Mouse (Mus musculus): ENCODE data around the gene 0610012G03Rik. TPM values are rescaled to one million over a fixed set of nuclear protein-coding genes. Genes with fewer than 3 reads are reported as not detected.
A peak's percentile ranks its signal among the peaks of the same experiment; 100 is the strongest.

0610012G03Rik gene
- total RNA-seq (2014; fragmentation: Nextera tagmentation): 11.7 and 16.6 TPM in 2 replicates
- total RNA-seq (2017): 25.2 and 44.0 TPM in 2 replicates
- polyA plus RNA-seq (2012): 69.4 and 101 TPM in 2 replicates

DNA sequence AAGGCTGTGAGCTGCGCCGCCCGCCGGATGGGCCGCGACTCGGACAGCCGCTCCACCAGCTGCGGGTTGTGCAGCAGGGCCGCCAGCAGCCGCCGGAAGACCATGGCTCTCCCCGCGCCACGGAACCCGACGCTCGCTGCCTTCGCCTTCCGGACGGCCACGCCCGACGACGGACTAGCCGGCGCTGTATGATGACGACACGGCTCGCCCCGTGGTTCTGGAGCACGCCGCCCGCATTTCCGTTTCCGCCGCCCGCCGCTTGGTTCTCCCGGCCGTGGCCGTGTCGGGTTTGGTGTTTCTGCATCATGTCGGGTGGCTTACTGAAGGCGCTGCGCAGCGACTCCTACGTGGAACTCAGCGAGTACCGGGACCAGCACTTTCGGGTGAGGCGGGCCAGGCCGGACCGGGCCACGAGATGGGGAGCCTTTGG, at the start of gene 0610012G03Rik, which contains the start of gene Ncbp2:
Gene 0610012G03Rik (minus strand): TSS at position 150 of the 430 bp plus-strand sequence.
Gene Ncbp2 (plus strand): TSS at position 169 of the 430 bp plus-strand sequence.
- H3K4me3 ChIP-seq (ENCODE audit: low read depth, low read length): peak within 1 kb of the TSS; percentile 98
- H3K9me3 ChIP-seq (replicated peaks): no peaks in the 10 kb centered on the region
- TF ChIP-seq GATA2 (IDR thresholded peaks at IDR 0.05; ENCODE audit: borderline replicate concordance, low read depth, low read length) (no peak), TAL1 (conservative IDR thresholded peaks at IDR 0.05; ENCODE audit: low read depth, low read length) (no peak), GATA1 (IDR thresholded peaks at IDR 0.05; ENCODE audit: borderline replicate concordance, low read length) (no peak), POLR2AphosphoS5 (IDR thresholded peaks at IDR 0.05; ENCODE audit: insufficient replicate concordance, low read depth, low read length) (no peak), CTCF (IDR thresholded peaks at IDR 0.05; ENCODE audit: low read depth, low read length) (no peak)
- ATAC-seq (ENCODE audit: extremely low read depth, insufficient number of reproducible peaks, low FRiP score, poor library complexity, severe bottlenecking) (peak; percentile 47), DNase-seq (ENCODE audit: low spot score) (peak; percentile 84)
- peaks cover 52% of the 10 kb centered on the region for H3K4me1 ChIP-seq (ENCODE audit: insufficient read depth, low read depth, low read length)
- H3K36me3 ChIP-seq (replicated peaks): peaks cover 67% of the 10 kb centered on the region
- H3K27me3 ChIP-seq (ENCODE audit: insufficient read depth, low read length): no peaks in the 10 kb centered on the region

DNA sequence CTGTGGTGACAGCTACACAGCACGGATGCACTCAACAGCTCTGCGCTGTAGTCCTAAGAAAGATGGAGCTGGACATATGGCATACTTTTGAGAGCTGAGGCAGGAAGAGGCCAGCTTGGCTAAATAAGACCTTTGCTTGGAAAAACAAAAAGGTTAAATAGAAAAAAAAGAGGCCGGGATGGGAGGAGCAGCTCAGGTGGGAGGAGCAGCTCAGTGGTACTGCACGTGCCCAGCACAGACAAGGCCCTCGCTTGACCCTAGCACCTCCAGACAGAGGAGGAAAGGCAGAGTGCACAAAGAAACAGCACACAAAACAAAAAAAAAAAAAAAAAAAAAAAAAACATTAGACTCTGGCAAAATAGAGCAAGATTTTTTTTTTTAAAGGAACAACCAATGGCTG, 48.1 kb upstream of the 0610012G03Rik start:
- ATAC-seq (ENCODE audit: extremely low read depth, insufficient number of reproducible peaks, low FRiP score, poor library complexity, severe bottlenecking) (no peak), DNase-seq (ENCODE audit: low spot score) (no peak)
- H3K4me1 ChIP-seq (ENCODE audit: insufficient read depth, low read depth, low read length): peaks cover 11% of the 10 kb centered on the region
- H3K27me3 ChIP-seq (ENCODE audit: insufficient read depth, low read length): no peaks in the 10 kb centered on the region
- H3K9me3 ChIP-seq (replicated peaks): no peaks in the 10 kb centered on the region
- H3K36me3 ChIP-seq (replicated peaks): peaks cover 75% of the 10 kb centered on the region
- H3K4me3 ChIP-seq (ENCODE audit: low read depth, low read length): no peak overlapping the region
- TF ChIP-seq GATA1 (IDR thresholded peaks at IDR 0.05; ENCODE audit: borderline replicate concordance, low read length) (no peak), CTCF (IDR thresholded peaks at IDR 0.05; ENCODE audit: low read depth, low read length) (no peak), TAL1 (conservative IDR thresholded peaks at IDR 0.05; ENCODE audit: low read depth, low read length) (no peak), GATA2 (IDR thresholded peaks at IDR 0.05; ENCODE audit: borderline replicate concordance, low read depth, low read length) (no peak), POLR2AphosphoS5 (IDR thresholded peaks at IDR 0.05; ENCODE audit: insufficient replicate concordance, low read depth, low read length) (no peak)

DNA sequence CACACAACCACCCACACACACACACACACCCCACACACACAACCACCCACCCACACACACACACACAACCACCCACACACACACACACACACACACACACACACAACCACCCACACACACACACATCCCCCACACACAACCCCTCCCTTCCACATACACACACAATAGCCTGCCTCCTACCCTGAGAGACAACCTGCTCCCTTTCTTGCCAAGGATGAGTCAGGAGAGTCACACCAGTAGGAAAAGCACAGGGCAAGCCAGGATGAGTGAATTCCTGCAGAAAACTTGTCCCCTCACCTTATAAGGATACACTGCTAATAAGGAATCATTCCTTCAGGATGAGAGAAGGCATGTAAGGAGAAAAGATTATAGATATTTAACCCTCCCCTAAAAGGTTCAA, 45.7 kb upstream of the 0610012G03Rik start:
- ATAC-seq (ENCODE audit: extremely low read depth, insufficient number of reproducible peaks, low FRiP score, poor library complexity, severe bottlenecking): no peak
- H3K4me1 ChIP-seq (ENCODE audit: insufficient read depth, low read depth, low read length): peaks cover 3% of the 10 kb centered on the region; the same call in 1 of the 2 replicates
- H3K4me3 ChIP-seq (ENCODE audit: low read depth, low read length): no peak overlapping the region
- TF ChIP-seq CTCF (IDR thresholded peaks at IDR 0.05; ENCODE audit: low read depth, low read length) (no peak), TAL1 (conservative IDR thresholded peaks at IDR 0.05; ENCODE audit: low read depth, low read length) (no peak), POLR2AphosphoS5 (IDR thresholded peaks at IDR 0.05; ENCODE audit: insufficient replicate concordance, low read depth, low read length) (no peak), GATA2 (IDR thresholded peaks at IDR 0.05; ENCODE audit: borderline replicate concordance, low read depth, low read length) (no peak), GATA1 (IDR thresholded peaks at IDR 0.05; ENCODE audit: borderline replicate concordance, low read length) (no peak)
- no peak for DNase-seq (ENCODE audit: low spot score)
- H3K36me3 ChIP-seq (replicated peaks): peaks cover 72% of the 10 kb centered on the region
- H3K27me3 ChIP-seq (ENCODE audit: insufficient read depth, low read length): no peaks in the 10 kb centered on the region
- no peaks in the 10 kb centered on the region for H3K9me3 ChIP-seq (replicated peaks)

DNA sequence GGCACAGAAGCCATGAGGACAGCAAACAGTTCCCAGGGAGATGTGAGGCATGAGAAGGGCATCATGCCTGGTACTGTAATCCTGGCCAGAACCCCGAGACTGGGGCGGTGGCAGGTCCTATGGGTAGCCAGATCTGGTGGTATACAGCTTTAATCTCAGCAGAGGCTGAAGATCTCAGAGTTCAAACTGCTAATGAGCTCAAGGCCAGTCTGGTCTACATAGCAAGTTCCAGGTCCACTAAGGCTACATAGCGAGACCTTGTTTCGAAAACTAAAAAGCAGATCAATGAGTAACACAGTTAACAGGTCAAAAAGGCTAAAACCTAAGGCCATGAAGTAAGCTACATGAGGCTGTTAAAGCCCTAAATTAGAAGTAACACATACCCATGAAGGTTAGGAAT, 44.9 kb upstream of the 0610012G03Rik start:
- peaks cover 3% of the 10 kb centered on the region; the same call in 1 of the 2 replicates for H3K4me1 ChIP-seq (ENCODE audit: insufficient read depth, low read depth, low read length)
- TF ChIP-seq POLR2AphosphoS5 (IDR thresholded peaks at IDR 0.05; ENCODE audit: insufficient replicate concordance, low read depth, low read length) (no peak), TAL1 (conservative IDR thresholded peaks at IDR 0.05; ENCODE audit: low read depth, low read length) (no peak), GATA2 (IDR thresholded peaks at IDR 0.05; ENCODE audit: borderline replicate concordance, low read depth, low read length) (no peak), GATA1 (IDR thresholded peaks at IDR 0.05; ENCODE audit: borderline replicate concordance, low read length) (no peak), CTCF (IDR thresholded peaks at IDR 0.05; ENCODE audit: low read depth, low read length) (no peak)
- peaks cover 74% of the 10 kb centered on the region for H3K36me3 ChIP-seq (replicated peaks)
- H3K4me3 ChIP-seq (ENCODE audit: low read depth, low read length): no peak overlapping the region
- no peaks in the 10 kb centered on the region for H3K9me3 ChIP-seq (replicated peaks)
- no peak for DNase-seq (ENCODE audit: low spot score)
- no peak for ATAC-seq (ENCODE audit: extremely low read depth, insufficient number of reproducible peaks, low FRiP score, poor library complexity, severe bottlenecking)
- no peaks in the 10 kb centered on the region for H3K27me3 ChIP-seq (ENCODE audit: insufficient read depth, low read length)

DNA sequence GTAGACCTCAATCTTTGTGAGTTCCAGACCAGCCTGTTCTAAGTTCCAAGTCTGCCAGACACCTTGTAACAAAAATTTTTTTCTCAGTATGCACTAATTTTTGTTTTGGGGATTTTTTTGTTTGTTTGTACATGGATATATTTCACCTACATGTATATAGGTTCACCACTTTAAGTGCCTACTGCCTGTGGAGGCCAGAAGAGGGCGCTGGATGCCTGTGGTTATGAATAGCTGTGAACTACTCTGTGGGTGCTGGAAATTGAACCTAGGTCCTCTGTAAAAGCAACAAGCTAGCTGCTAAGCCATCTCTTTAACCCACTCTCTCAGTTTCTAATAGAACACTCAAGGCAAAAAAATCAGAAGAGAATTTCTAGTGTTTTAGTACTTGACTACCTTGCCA, 43.7 kb upstream of the 0610012G03Rik start:
- TF ChIP-seq GATA2 (IDR thresholded peaks at IDR 0.05; ENCODE audit: borderline replicate concordance, low read depth, low read length) (no peak), POLR2AphosphoS5 (IDR thresholded peaks at IDR 0.05; ENCODE audit: insufficient replicate concordance, low read depth, low read length) (no peak), CTCF (IDR thresholded peaks at IDR 0.05; ENCODE audit: low read depth, low read length) (no peak), TAL1 (conservative IDR thresholded peaks at IDR 0.05; ENCODE audit: low read depth, low read length) (no peak), GATA1 (IDR thresholded peaks at IDR 0.05; ENCODE audit: borderline replicate concordance, low read length) (no peak)
- Histone ChIP-seq H3K9me3 (replicated peaks) (no peaks in the 10 kb centered on the region), H3K4me1 (ENCODE audit: insufficient read depth, low read depth, low read length) (peaks cover 4% of the 10 kb centered on the region; the same call in 1 of the 2 replicates), H3K27me3 (ENCODE audit: insufficient read depth, low read length) (no peaks in the 10 kb centered on the region), H3K4me3 (ENCODE audit: low read depth, low read length) (no peak overlapping the region), H3K36me3 (replicated peaks) (peaks cover 75% of the 10 kb centered on the region)
- no peak for DNase-seq (ENCODE audit: low spot score)
- ATAC-seq (ENCODE audit: extremely low read depth, insufficient number of reproducible peaks, low FRiP score, poor library complexity, severe bottlenecking): no peak

DNA sequence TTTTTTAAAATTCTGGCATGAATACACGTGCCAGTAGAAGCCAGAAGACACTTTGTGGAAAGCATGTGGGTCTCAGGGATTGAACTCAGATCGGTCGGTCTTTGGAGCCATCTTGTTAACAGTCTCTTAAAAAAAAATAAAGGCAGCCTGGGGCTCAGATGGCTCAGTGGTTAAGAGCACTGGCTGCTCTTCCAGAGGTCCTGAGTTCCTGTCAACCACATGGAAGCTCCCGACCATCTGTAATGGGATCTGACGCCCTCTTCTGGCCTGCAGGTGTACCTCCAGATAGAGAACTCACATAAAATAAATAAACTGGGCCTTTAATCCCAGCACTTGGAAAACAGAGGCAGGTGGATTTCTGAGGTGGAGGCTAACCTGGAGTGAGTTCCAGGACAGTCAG, 32.7 kb upstream of the 0610012G03Rik start:
- Histone ChIP-seq H3K36me3 (replicated peaks) (peaks cover 71% of the 10 kb centered on the region), H3K27me3 (ENCODE audit: insufficient read depth, low read length) (no peaks in the 10 kb centered on the region), H3K4me3 (ENCODE audit: low read depth, low read length) (no peak overlapping the region), H3K4me1 (ENCODE audit: insufficient read depth, low read depth, low read length) (0 out of 2 replicates have a peak, but pooled peaks cover 3% of the 10 kb centered on the region), H3K9me3 (replicated peaks) (no peaks in the 10 kb centered on the region)
- TF ChIP-seq GATA2 (IDR thresholded peaks at IDR 0.05; ENCODE audit: borderline replicate concordance, low read depth, low read length) (no peak), TAL1 (conservative IDR thresholded peaks at IDR 0.05; ENCODE audit: low read depth, low read length) (no peak), POLR2AphosphoS5 (IDR thresholded peaks at IDR 0.05; ENCODE audit: insufficient replicate concordance, low read depth, low read length) (no peak), GATA1 (IDR thresholded peaks at IDR 0.05; ENCODE audit: borderline replicate concordance, low read length) (no peak), CTCF (IDR thresholded peaks at IDR 0.05; ENCODE audit: low read depth, low read length) (no peak)
- ATAC-seq (ENCODE audit: extremely low read depth, insufficient number of reproducible peaks, low FRiP score, poor library complexity, severe bottlenecking) (no peak), DNase-seq (ENCODE audit: low spot score) (no peak)

Data from G1E (cell line).